Mouse (Mus musculus) gastrocnemius, postnatal 10 days (tissue): ENCODE measurements around the gene Chil1. TPM values are rescaled to one million over a fixed set of nuclear protein-coding genes. Genes with fewer than 3 reads are reported as not detected.

ENCODE experiments used
- DNase-seq: peaks from one replicate; pipeline ENCODE4 v3.0.0; 2021; ENCODE audit warnings: mixed read lengths
- total RNA-seq, 2 experiments: library from RNA; stranded (reverse); gene quantifications; 2 replicates each; pipeline ENCODE4 v1.2.3; 2021

Chil1 gene
- total RNA-seq, 2 experiments from 2014 or later: 1.9 TPM

GRCm38 (mm10) chr1:134231270-134231669 lies 49.3 kb downstream of the Chil1 start:
- DNase-seq: no peak

DNA sequence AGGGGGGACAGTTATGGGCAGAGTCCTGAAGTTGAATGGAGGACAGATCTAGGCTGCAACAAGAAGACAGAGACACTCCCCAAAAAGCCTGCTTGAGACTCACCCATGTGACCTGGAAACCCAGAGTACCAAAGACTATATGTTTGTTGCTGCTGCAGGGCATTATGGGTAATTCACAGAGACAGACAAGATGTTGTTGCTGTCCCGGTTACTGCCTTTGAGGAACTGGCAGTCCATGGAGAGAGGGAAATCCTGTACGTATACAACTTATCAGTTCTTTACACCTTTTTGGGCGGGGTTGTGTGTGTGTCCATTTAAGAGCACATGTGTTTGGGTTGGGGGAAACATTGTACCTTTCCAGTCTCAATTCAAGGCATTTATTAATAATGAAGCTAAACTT lies 49.7 kb downstream of the Chil1 start:
- no peak for DNase-seq

DNA sequence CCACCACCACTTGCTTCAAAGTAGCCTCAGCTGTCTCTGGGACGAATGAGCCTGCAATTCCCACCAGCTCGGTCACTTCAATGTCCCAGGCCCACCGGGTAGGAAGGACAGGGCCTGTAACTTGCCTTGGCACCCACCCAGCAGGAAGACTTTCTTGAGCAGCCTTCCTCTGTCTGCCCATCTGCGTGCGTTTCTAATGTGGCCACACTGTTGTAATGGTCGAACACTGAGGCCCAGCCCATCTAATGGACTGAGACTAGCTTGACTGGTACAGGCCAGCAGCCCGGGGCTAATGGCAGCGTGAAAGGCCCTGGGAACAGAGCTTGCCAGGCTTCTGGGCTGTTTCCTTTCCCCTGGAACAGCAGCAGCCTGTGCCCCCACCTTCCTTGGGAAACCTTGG lies 50.4 kb downstream of the Chil1 start:
- DNase-seq: no peak

- peak; percentile 52 for DNase-seq
These were observed 51.0 kb downstream of the Chil1 start for GRCm38 (mm10) chr1:134232778-134233531.

GRCm38 (mm10) chr1:134233681-134234454 lies 51.9 kb downstream of the Chil1 start:
- DNase-seq: no peak

GRCm38 (mm10) chr1:134234455-134235390 lies 52.7 kb downstream of the Chil1 start:
- peak; percentile 57 for DNase-seq

- DNase-seq: no peak
These were observed 53.5 kb downstream of the Chil1 start, which contains the start of gene Adora1 for GRCm38 (mm10) chr1:134235391-134235921. Gene Adora1 (minus strand): TSS chr1:134235431.

GRCm38 (mm10) chr1:134236142-134236541 lies 54.2 kb downstream of the Chil1 start:
- DNase-seq: no peak

- DNase-seq: no peak
These were observed 55.5 kb downstream of the Chil1 start for GRCm38 (mm10) chr1:134237438-134237837.

Other genes with a start within 250 kb of the Chil1 start
- gene Fmod, start 144.9 kb upstream of the Chil1 start, total RNA-seq: 100 to 1,000 TPM; 214 to 221 TPM
- gene Btg2, start 103.1 kb upstream of the Chil1 start, total RNA-seq: 10 to 100 TPM; 25.0 to 30.4 TPM
- gene Chit1, start 70.9 kb upstream of the Chil1 start, total RNA-seq: under 1 TPM in 1 of 2 experiments, not detected in 1; 0.16 TPM
- gene Mybph, start 11.3 kb downstream of the Chil1 start, total RNA-seq: 100 to 1,000 TPM; 204 to 410 TPM
- under 1 TPM; 0.90 to 0.96 TPM for gene Adora1, start 53.3 kb downstream of the Chil1 start, total RNA-seq
- 100 to 1,000 TPM; 135 to 142 TPM for gene Myog, start 107.8 kb downstream of the Chil1 start, total RNA-seq
- gene Ppfia4, start 150.8 kb downstream of the Chil1 start, total RNA-seq: 10 to 100 TPM; 11.2 to 13.7 TPM
- gene Tmem183a, start 179.8 kb downstream of the Chil1 start, total RNA-seq: 10 to 100 TPM; 17.2 to 18.5 TPM
- gene 4933406M09Rik, start 203.8 kb downstream of the Chil1 start, total RNA-seq: not detected
- gene Cyb5r1, start 223.4 kb downstream of the Chil1 start, total RNA-seq: 100 to 1,000 TPM; 108 to 116 TPM
- gene Adipor1, start 233.2 kb downstream of the Chil1 start, total RNA-seq: 100 to 1,000 TPM; 108 to 117 TPM